Mouse (Mus musculus) kidney, embryonic 16.5 days (tissue): ENCODE data around the gene Otud7a. TPM values are rescaled to one million over a fixed set of nuclear protein-coding genes. Genes with fewer than 3 reads are reported as not detected.
A peak's percentile ranks its signal among the peaks of the same experiment; 100 is the strongest.
"Not testable (repeated sequence)": the region's sequence is repeated elsewhere in the genome, so short reads cannot be mapped to it uniquely, and the experiment has no call there.

ENCODE experiments used
- ATAC-seq: fragments of 200-750 bp; cut with Nextera tagmentation; 2 replicates; pipeline ENCODE4 v1.8.0; 2017; ENCODE audit warnings: moderate TSS enrichment; ENCODE audit not compliant: low FRiP score, low TSS enrichment
- H3K27ac ChIP-seq: fragments of 300-500 bp; sonication (generic); 2 replicates; pipeline ENCODE4 v1.5.1; 2014; ENCODE audit warnings: low read length
- H3K27me3 ChIP-seq: fragments of 300-500 bp; sonication (generic); 2 replicates; pipeline ENCODE4 v1.6.1; 2014; ENCODE audit warnings: low read length, control low read depth, mixed read lengths; ENCODE audit not compliant: insufficient read depth
- H3K36me3 ChIP-seq: fragments of 300-500 bp; sonication (generic); 2 replicates; pipeline ENCODE4 v1.6.1; 2014; ENCODE audit warnings: low read length, control low read depth, mixed read lengths; ENCODE audit not compliant: insufficient read depth
- H3K4me1 ChIP-seq: fragments of 300-500 bp; sonication (generic); 2 replicates; pipeline ENCODE4 v1.6.1; 2014; ENCODE audit warnings: low read length, control low read depth, mixed read lengths; ENCODE audit not compliant: insufficient read depth
- H3K4me2 ChIP-seq: fragments of 300-500 bp; sonication (generic); replicated peaks from 2 replicates; pipeline ENCODE4 v1.6.1; 2014; ENCODE audit warnings: low read depth, low read length
- H3K4me3 ChIP-seq: fragments of 300-500 bp; sonication (generic); 2 replicates; pipeline ENCODE4 v1.5.1; 2014; ENCODE audit warnings: mild to moderate bottlenecking, low read length
- H3K9ac ChIP-seq: fragments of 300-500 bp; sonication (generic); replicated peaks from 2 replicates; pipeline ENCODE4 v1.6.1; 2014; ENCODE audit warnings: low read length
- H3K9me3 ChIP-seq: fragments of 300-500 bp; sonication (generic); 2 replicates; pipeline ENCODE4 v1.6.1; 2016; ENCODE audit warnings: low read length, control low read depth
- WGBS: fragments of 180-500 bp; shearing (Covaris S2); extraction: QIAGEN DNeasy Blood & Tissue Kit; methylation state at CpG from one replicate; pipeline ENCODE4 v1.1.7; 2014; 5-methylcytosine and 5-hydroxymethylcytosine counted together
- polyA plus RNA-seq: library from polyadenylated mRNA; unstranded; fragments of >200 nt; fragmentation: Nextera tagmentation; extraction: Ambion mirVana; gene quantifications from 2 replicates; pipeline ENCODE4 v1.2.1, GENCODE M21; 2015

The Otud7a gene
- polyA plus RNA-seq, 1 experiment from 2014 or later, result 0.14 TPM

DNA sequence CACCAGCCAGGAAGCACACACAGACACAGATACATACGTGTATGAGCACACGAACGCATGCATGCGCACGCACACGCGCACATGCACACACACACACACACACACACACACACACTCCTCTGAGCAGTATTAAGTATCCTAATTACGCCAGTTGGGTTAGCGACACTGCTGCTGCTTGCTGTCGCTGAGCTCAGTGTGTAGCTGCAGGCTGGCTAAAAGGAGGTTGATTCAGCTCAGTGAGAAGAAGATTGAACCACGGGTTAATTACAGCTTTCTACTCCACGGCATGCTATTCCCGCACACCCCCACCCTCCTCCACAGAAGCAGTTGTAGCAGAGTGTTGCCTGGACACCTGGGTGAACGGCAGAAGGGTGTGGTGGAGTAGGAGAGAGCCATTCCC is 224.4 kb downstream of the Otud7a start:
- no peak overlapping the region for H3K27ac ChIP-seq
- WGBS, result 61% methylated on average over 14 of the region's 14 CpGs

DNA sequence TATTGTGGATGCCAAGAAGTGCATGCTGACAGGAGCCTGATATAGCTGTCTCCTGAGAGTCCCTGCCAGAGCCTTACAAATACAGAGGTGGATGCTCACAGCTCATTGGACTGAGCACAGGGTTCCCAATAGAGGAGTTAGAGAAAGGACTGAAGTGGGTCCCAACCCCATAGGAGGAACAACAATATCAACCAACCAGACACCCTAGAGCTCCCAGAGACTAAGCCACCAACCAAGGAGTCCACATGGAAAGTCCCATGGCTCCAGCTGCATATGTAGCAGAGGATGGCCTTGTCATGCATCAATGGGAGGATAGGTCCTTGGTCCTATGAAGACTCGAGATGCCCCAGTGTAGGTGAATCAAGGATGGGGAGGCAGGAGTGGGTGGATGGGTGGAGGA is 226.4 kb downstream of the Otud7a start:
- H3K27ac ChIP-seq, H3K4me2 ChIP-seq, H3K9me3 ChIP-seq, H3K9ac ChIP-seq, H3K4me1 ChIP-seq, H3K27me3 ChIP-seq, H3K36me3 ChIP-seq, ATAC-seq, H3K4me3 ChIP-seq: not testable (repeated sequence)
- WGBS, result 72% methylated on average over 1 of the region's 1 CpGs

More for the DNA sequence above, 224.4 kb downstream of the Otud7a start:
- no peaks in the 10 kb centered on the region for H3K27me3 ChIP-seq
- H3K9me3 ChIP-seq, result no peaks in the 10 kb centered on the region
- no peak overlapping the region for H3K9ac ChIP-seq
- 0 out of 2 replicates have a peak, but pooled peaks cover 10% of the 10 kb centered on the region for H3K4me1 ChIP-seq
- H3K36me3 ChIP-seq, result no peaks in the 10 kb centered on the region
- no peak overlapping the region for H3K4me2 ChIP-seq
- H3K4me3 ChIP-seq, result no peak overlapping the region
- no peak for ATAC-seq

DNA sequence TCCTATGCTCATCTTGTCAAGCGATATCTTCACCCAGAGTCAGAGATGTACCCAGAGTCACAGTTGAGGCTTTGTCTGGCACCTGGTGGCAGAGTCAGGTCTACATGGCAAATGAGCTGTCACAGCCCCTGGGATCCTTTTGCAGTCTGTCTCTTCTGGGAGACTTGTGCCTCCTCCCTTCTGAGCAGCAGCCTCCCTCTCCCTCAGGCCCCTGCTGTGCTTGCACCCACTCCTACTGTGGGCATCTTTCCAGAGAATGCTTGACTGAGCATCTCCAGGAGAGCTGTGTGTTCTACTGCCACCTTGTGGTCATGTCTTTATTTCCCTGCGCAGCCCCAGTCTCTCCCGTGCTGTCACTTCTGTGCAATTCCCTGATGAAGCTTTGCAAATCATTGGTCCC is 227.4 kb downstream of the Otud7a start:
- H3K4me1 ChIP-seq, result 0 out of 2 replicates have a peak, but pooled peaks cover 10% of the 10 kb centered on the region
- WGBS, result 24% methylated on average over 3 of the region's 3 CpGs
- no peaks in the 10 kb centered on the region for H3K9me3 ChIP-seq
- ATAC-seq, result peak; percentile 87
- no peak overlapping the region for H3K27ac ChIP-seq
- H3K9ac ChIP-seq, result no peak overlapping the region
- H3K27me3 ChIP-seq, result no peaks in the 10 kb centered on the region
- H3K4me3 ChIP-seq, result no peak overlapping the region
- no peak overlapping the region for H3K4me2 ChIP-seq
- H3K36me3 ChIP-seq, result no peaks in the 10 kb centered on the region

DNA sequence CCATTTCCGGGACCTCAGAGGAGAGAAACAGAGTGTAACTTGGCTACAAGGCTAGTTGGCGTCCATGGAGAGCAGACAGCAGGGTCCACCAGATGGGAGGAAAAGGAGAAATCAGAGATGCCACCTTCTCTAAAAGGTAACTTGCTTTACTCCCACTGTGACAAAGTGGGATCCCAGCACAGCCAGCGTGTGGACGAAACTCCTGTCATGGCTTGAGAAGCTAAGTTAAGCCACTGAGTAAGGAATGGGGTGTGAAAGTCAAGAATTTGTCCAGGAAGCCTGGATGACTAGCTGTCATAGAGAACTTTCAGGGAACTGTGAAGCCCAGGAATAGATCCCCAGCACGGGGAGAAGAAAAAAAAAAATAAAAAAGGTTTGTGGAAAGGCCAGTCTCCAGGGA is 232.1 kb downstream of the Otud7a start:
- Histone ChIP-seq H3K27me3 (no peaks in the 10 kb centered on the region), H3K27ac (no peak overlapping the region), H3K9me3 (no peaks in the 10 kb centered on the region), H3K36me3 (no peaks in the 10 kb centered on the region), H3K9ac (no peak overlapping the region), H3K4me3 (no peak overlapping the region), H3K4me1 (no peaks in the 10 kb centered on the region), H3K4me2 (no peak overlapping the region)
- 83% methylated on average over 5 of the region's 5 CpGs for WGBS
- no peak for ATAC-seq

DNA sequence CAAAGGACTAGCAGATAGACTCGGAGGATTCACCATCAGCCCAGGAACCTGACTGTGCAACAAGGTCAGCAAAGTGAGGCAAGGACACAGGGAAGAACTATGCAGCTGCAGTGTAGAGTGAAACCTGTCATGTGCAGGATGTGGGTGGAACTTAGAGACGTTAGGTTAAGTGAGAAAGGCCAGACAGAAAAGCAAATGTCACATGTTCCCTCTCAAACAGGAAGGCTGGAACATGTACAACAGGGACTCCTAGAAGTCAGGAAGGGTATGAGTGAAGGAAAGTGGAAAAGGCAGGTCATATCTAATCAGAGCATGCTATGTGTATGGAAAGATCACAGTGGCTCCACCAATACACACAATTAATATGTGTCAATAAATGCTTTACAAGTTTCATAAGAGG is 232.6 kb downstream of the Otud7a start:
- 36% methylated on average over 2 of the region's 2 CpGs for WGBS
- Histone ChIP-seq H3K9ac (no peak overlapping the region), H3K36me3 (no peaks in the 10 kb centered on the region), H3K27me3 (no peaks in the 10 kb centered on the region), H3K27ac (no peak overlapping the region), H3K4me2 (no peak overlapping the region), H3K4me3 (no peak overlapping the region), H3K9me3 (no peaks in the 10 kb centered on the region), H3K4me1 (no peaks in the 10 kb centered on the region)
- no peak for ATAC-seq

DNA sequence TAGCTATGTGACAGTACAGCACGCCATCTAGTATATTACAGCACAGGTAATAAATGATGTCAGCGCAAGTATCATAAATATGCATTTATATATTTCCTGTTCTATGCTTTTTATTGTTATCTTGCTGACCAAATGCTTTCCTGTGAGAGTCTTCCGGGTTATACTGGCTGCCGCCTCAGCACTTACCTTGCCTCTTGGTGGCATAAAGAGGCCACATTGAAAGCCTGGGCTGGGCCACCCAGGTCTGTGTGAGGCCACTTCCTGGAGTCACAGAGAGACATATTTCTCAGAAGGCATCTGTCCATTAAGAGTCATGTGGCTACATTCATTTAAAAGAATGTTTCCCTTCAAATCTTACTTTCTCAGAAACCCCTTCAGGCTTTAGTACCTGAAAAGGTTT is 242.5 kb downstream of the Otud7a start:
- Histone ChIP-seq H3K27me3 (no peaks in the 10 kb centered on the region), H3K9me3 (no peaks in the 10 kb centered on the region), H3K9ac (no peak overlapping the region), H3K4me1 (no peaks in the 10 kb centered on the region), H3K4me2 (no peak overlapping the region), H3K36me3 (no peaks in the 10 kb centered on the region), H3K4me3 (no peak overlapping the region), H3K27ac (no peak overlapping the region)
- ATAC-seq, result no peak
- 74% methylated on average over 4 of the region's 4 CpGs for WGBS

DNA sequence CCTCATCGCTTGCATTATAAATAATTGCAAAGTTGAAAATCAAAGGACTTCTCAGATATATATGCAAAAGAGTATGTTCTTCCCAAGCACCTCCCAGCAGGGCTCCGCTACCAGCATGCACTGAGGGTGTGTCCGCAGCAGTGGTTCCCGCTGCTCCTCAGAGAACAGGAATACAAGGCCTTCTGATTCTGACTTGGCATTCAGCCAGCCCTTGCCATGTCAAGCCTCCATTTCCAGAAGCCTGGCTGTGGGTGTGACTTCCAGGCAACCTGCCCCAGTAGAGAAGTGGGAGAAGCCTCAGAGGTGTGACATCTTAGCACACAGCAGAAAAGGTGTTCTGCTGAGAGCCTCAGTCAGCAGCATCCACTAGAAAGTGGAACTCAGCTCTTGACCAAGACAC is 253.4 kb downstream of the Otud7a start:
- ATAC-seq, result no peak
- 78% methylated on average over 4 of the region's 4 CpGs for WGBS
- Histone ChIP-seq H3K27ac (no peak overlapping the region), H3K4me1 (no peaks in the 10 kb centered on the region), H3K36me3 (no peaks in the 10 kb centered on the region), H3K9me3 (no peaks in the 10 kb centered on the region), H3K9ac (no peak overlapping the region), H3K4me2 (no peak overlapping the region), H3K27me3 (no peaks in the 10 kb centered on the region), H3K4me3 (no peak overlapping the region)

DNA sequence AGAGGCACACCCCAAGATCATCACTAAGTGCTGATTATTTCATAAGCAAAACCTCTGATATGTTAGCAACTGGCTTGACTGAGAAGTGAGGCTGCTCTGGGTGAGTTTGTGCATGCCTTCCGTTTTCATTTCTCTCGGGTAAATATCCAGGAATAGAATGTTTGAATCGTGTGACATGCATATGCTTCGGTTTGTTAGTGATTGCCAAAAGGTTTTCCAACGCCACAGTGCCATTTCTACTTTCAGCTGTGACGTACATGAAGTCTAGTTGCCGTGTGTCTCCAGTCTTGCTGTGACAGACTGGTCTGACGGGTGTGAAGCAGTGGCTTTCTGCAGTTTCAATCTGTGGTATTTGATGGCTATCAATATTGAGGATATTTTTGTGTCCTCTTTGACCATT is 273.4 kb downstream of the Otud7a start:
- Histone ChIP-seq H3K9me3 (no peaks in the 10 kb centered on the region), H3K27ac (no peak overlapping the region), H3K4me1 (no peaks in the 10 kb centered on the region), H3K36me3 (no peaks in the 10 kb centered on the region), H3K27me3 (no peaks in the 10 kb centered on the region), H3K4me2 (no peak overlapping the region), H3K4me3 (no peak overlapping the region), H3K9ac (no peak overlapping the region)
- ATAC-seq, result no peak
- 83% methylated on average over 8 of the region's 8 CpGs for WGBS

DNA sequence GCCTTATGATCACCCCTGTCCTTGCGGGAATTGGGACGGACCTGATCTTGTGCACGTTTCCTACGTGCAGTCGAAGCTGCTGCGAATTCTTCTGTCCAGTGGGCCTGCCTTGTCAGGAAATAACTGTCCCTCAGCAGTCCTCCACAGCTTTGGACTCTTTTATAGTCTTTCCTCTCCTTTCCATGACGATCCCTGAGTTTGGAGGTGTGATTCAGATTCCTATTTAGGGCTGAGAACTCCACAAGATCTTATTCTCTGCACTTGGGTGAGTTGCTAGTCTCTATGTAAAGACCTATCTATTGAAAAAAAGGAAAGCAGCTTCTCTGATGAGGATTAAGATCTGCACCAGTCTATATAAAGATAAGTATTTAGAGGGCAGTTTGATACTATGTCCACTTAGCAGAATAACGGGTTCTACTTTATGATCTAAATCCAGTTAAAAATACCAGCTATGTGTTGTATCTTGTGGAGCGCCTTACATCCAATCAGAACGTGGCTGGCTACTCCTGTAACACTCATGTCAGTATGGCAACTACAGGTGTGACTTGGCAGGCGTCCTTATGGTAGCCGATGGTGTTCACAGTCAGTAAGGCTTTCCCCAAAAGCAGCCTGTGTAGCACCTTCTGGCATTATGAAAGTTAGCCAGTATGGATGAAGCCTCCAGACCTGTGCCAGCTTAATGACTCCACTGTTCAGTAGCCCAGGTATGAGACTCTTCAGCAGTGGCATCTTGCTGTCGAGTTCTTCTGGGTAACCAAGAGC is 274.8 kb downstream of the Otud7a start:
- Histone ChIP-seq H3K9ac (no peak overlapping the region), H3K4me1 (no peaks in the 10 kb centered on the region), H3K27me3 (no peaks in the 10 kb centered on the region), H3K4me2 (no peak overlapping the region), H3K36me3 (no peaks in the 10 kb centered on the region), H3K27ac (no peak overlapping the region), H3K4me3 (no peak overlapping the region), H3K9me3 (no peaks in the 10 kb centered on the region)
- ATAC-seq, result no peak
- WGBS, result 81% methylated on average over 13 of the region's 13 CpGs

DNA sequence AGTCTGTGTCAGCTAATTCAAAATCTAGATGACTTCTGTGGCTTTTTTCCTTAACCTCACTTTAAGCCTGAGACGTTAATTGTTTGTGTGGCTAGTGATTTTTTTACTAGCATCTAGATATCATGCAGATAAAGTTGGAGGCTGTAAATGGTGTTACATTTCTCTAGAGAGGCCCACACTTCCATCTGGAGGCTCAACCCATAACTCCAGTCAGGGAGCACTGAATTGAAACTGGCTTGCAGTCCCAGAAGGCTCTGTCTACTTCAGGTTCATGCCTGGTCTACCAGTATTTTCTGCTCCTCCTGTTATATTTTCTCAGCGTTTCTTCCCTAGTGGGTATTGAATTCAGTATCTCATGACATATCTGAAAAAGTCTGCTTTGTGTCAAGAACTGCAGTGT is 276.1 kb downstream of the Otud7a start:
- no peaks in the 10 kb centered on the region for H3K4me1 ChIP-seq
- WGBS, result 53% methylated on average over 2 of the region's 2 CpGs
- no peak overlapping the region for H3K4me3 ChIP-seq
- no peak overlapping the region for H3K27ac ChIP-seq
- no peak for ATAC-seq
- no peaks in the 10 kb centered on the region for H3K27me3 ChIP-seq
- no peak overlapping the region for H3K9ac ChIP-seq
- H3K9me3 ChIP-seq, result no peaks in the 10 kb centered on the region
- no peak overlapping the region for H3K4me2 ChIP-seq
- H3K36me3 ChIP-seq, result no peaks in the 10 kb centered on the region
